Mouse (Mus musculus) midbrain, embryonic 11.5 days (tissue): Measurements from ENCODE around the gene Arpc1b. TPM values are rescaled to one million over a fixed set of nuclear protein-coding genes. Genes with fewer than 3 reads are reported as not detected.

Experiments used
- ATAC-seq: fragments of 200-750 bp; cut with Nextera tagmentation; 2 replicates; pipeline ENCODE4 v1.8.0; 2017; ENCODE audit warnings: moderate TSS enrichment, moderate library complexity; ENCODE audit not compliant: low FRiP score
- DNase-seq: peaks from one replicate; pipeline ENCODE4 v3.0.0; 2015; ENCODE audit warnings: low spot score; ENCODE audit errors: missing footprints
- H3K27ac ChIP-seq: fragments of 300-500 bp; sonication (generic); 2 replicates; pipeline ENCODE4 v1.5.1; 2014; ENCODE audit warnings: low read depth, low read length
- H3K27me3 ChIP-seq: fragments of 300-500 bp; sonication (generic); 2 replicates; pipeline ENCODE4 v1.6.1; 2014; ENCODE audit warnings: mild to moderate bottlenecking, low read length, moderate library complexity, mixed read lengths; ENCODE audit not compliant: control insufficient read depth, insufficient read depth
- H3K36me3 ChIP-seq: fragments of 300-500 bp; sonication (generic); 2 replicates; pipeline ENCODE4 v1.6.1; 2014; ENCODE audit warnings: mild to moderate bottlenecking, low read length, moderate library complexity, mixed read lengths; ENCODE audit not compliant: control insufficient read depth, insufficient read depth
- H3K4me1 ChIP-seq: fragments of 300-500 bp; sonication (generic); 2 replicates; pipeline ENCODE4 v1.6.1; 2014; ENCODE audit warnings: low read length; ENCODE audit not compliant: control insufficient read depth, insufficient read depth
- H3K4me2 ChIP-seq: fragments of 300-500 bp; sonication (generic); 2 replicates; pipeline ENCODE4 v1.6.1; 2014; ENCODE audit warnings: mild to moderate bottlenecking, moderate library complexity
- H3K4me3 ChIP-seq: fragments of 300-500 bp; sonication (generic); 2 replicates; pipeline ENCODE4 v1.5.1; 2014; ENCODE audit warnings: low read depth, low read length
- H3K9ac ChIP-seq: fragments of 300-500 bp; sonication (generic); 2 replicates; pipeline ENCODE4 v1.6.1; 2014; ENCODE audit warnings: low read length
- H3K9me3 ChIP-seq: fragments of 300-500 bp; sonication (generic); 2 replicates; pipeline ENCODE4 v1.6.1; 2016; ENCODE audit warnings: low read length; ENCODE audit not compliant: control insufficient read depth
- WGBS: fragments of 180-500 bp; shearing (Covaris S2); extraction: QIAGEN DNeasy Blood & Tissue Kit; methylation state at CpG from one replicate; pipeline ENCODE4 v1.1.7; 2014; 5-methylcytosine and 5-hydroxymethylcytosine counted together
- polyA plus RNA-seq: library from polyadenylated mRNA; unstranded; fragments of >200 nt; fragmentation: Nextera tagmentation; extraction: Ambion mirVana; gene quantifications from 2 replicates; pipeline ENCODE4 v1.2.1, GENCODE M21; 2014

Gene Arpc1b
- polyA plus RNA-seq, 1 experiment from 2014 or later: 48.3 TPM

DNA sequence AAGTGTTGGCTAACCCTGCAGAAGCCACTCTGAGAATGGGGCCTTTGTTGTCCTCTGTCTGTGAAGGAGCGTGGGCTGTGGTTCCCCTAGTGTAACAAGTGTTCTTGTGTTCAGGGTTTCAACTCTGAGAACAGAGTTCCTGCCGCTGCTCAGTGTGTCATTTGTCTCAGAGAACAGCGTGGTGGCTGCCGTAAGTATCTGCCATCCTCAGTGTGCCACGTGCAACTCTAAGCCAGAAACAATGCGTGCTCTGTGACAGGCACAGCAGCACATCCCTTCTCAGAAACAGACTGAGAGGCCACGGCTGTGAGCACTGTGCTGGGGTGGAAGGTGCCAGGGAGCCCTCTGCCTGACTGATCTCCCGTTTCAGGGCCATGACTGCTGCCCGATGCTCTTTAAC lies 9.7 kb upstream of the Arpc1b start:
- no peak overlapping the region for H3K4me3 ChIP-seq
- no peaks in the 10 kb centered on the region for H3K27me3 ChIP-seq
- DNase-seq: no peak
- H3K9ac ChIP-seq: no peak overlapping the region
- H3K27ac ChIP-seq: no peak overlapping the region
- no peak overlapping the region for H3K4me2 ChIP-seq
- no peaks in the 10 kb centered on the region for H3K9me3 ChIP-seq
- ATAC-seq: no peak
- no peaks in the 10 kb centered on the region for H3K4me1 ChIP-seq
- WGBS: 90% methylated on average over 9 of the region's 9 CpGs
- H3K36me3 ChIP-seq: peaks cover 30% of the 10 kb centered on the region

DNA sequence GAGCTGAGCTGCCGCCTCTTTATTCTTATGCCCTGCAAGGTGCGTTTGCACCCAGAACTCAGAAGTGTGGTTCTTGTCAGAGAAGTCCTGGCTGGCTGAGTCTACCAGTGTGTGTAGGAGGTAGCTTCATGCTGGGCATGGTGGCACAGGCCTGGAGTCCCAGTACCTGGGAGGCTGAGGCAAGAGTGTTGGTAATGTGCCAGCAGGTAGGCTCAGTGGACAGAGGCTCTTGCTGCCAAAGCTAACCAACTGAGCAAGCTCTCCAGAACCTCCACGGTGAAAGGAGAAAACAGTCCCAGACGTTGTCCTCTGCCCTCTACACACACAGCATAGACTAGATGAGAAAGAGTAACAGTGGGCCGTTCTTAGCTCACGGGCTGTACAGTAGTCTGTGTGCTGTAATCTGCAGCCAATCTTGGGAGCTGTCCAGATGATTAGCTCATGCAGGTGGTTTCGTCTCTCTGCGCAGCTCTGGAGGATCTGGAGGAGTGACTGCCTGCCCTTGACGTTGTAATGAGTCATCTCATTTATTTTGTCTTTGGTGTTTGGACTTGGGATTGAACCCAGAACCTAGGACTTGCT lies 8.2 kb upstream of the Arpc1b start:
- ATAC-seq: no peak
- Histone ChIP-seq H3K27ac (no peak overlapping the region), H3K4me1 (no peaks in the 10 kb centered on the region), H3K27me3 (no peaks in the 10 kb centered on the region), H3K36me3 (peaks cover 32% of the 10 kb centered on the region), H3K4me2 (no peak overlapping the region), H3K4me3 (no peak overlapping the region), H3K9me3 (no peaks in the 10 kb centered on the region), H3K9ac (no peak overlapping the region)
- no peak for DNase-seq
- WGBS: 94% methylated on average over 9 of the region's 9 CpGs

DNA sequence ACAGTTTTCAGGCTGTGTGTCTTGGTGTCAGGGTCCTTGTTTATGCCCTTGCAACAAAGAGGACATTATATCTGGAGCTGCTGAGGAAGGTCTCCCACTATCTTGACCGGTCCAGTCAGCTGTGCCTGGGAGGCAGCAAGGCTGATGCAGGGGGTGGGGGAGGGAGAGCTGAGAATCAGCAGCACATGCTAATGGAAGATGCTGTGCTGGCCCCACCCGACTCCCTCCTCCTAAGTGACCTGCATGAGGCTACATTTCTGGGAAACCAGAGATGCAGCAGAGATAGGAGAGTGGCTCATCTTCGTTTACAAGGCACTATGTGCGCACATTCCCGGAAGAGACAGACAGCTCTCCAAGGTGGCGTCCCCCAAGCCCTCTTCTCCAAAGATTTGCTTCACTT lies 3.6 kb upstream of the Arpc1b start:
- H3K4me3 ChIP-seq: no peak overlapping the region
- no peaks in the 10 kb centered on the region for H3K4me1 ChIP-seq
- H3K9ac ChIP-seq: no peak overlapping the region
- no peak overlapping the region for H3K4me2 ChIP-seq
- peaks cover 11% of the 10 kb centered on the region for H3K36me3 ChIP-seq
- H3K9me3 ChIP-seq: no peaks in the 10 kb centered on the region
- WGBS: 94% methylated on average over 6 of the region's 6 CpGs
- H3K27me3 ChIP-seq: peaks cover 12% of the 10 kb centered on the region
- no peak overlapping the region for H3K27ac ChIP-seq
- ATAC-seq: no peak
- no peak for DNase-seq

DNA sequence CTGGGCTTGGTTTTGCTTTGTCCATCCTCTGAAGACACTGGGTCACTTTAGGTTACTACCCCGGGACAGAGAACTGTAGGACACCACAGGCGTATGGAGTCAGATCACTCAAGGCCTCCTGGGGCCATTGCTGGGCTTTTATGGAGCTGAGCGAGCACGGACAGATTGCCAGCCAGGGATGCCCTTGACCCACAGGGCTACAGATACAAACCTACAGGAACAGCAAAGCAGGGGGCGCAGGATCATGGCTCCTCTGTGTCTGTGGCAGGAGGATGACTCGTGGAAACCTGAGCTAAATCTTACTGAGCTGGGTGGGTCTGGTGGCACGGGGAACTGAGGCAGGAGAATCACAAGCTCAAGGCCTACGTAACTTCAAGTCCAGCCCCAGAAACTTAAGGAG lies 1.4 kb upstream of the Arpc1b start:
- H3K4me2 ChIP-seq: no peak overlapping the region
- no peak for DNase-seq
- ATAC-seq: no peak
- H3K36me3 ChIP-seq: peaks cover 11% of the 10 kb centered on the region
- no peaks in the 10 kb centered on the region for H3K4me1 ChIP-seq
- no peak overlapping the region for H3K9ac ChIP-seq
- WGBS: 83% methylated on average over 8 of the region's 8 CpGs
- no peak overlapping the region for H3K4me3 ChIP-seq
- H3K27ac ChIP-seq: no peak overlapping the region
- no peaks in the 10 kb centered on the region for H3K9me3 ChIP-seq
- peaks cover 12% of the 10 kb centered on the region for H3K27me3 ChIP-seq

DNA sequence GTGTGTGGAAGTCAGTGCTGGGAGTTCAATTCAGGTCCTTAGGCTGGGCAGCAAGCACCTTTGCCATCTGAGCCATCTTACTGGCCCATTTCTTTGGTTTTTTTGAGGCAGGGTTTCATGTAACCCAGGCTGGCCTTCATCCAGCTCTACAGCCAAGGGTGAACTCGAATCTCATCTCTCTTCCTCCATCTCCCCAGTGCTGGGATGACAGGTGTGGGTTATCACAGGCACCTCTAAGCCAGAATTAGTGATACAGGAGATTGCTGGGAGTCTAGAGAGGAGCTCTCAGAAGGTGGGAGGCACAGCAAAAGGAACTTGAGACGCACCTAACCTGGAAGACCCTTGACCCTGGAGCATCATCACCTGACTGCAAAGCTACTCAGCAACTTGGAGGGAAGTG lies 599 bp upstream of the Arpc1b start:
- Histone ChIP-seq H3K4me1 (no peaks in the 10 kb centered on the region), H3K36me3 (peaks cover 11% of the 10 kb centered on the region), H3K4me2 (no peak overlapping the region), H3K9me3 (no peaks in the 10 kb centered on the region), H3K4me3 (no peak overlapping the region), H3K27me3 (peaks cover 12% of the 10 kb centered on the region), H3K9ac (no peak overlapping the region), H3K27ac (no peak overlapping the region)
- no peak for DNase-seq
- 54% methylated on average over 2 of the region's 2 CpGs for WGBS
- no peak for ATAC-seq

DNA sequence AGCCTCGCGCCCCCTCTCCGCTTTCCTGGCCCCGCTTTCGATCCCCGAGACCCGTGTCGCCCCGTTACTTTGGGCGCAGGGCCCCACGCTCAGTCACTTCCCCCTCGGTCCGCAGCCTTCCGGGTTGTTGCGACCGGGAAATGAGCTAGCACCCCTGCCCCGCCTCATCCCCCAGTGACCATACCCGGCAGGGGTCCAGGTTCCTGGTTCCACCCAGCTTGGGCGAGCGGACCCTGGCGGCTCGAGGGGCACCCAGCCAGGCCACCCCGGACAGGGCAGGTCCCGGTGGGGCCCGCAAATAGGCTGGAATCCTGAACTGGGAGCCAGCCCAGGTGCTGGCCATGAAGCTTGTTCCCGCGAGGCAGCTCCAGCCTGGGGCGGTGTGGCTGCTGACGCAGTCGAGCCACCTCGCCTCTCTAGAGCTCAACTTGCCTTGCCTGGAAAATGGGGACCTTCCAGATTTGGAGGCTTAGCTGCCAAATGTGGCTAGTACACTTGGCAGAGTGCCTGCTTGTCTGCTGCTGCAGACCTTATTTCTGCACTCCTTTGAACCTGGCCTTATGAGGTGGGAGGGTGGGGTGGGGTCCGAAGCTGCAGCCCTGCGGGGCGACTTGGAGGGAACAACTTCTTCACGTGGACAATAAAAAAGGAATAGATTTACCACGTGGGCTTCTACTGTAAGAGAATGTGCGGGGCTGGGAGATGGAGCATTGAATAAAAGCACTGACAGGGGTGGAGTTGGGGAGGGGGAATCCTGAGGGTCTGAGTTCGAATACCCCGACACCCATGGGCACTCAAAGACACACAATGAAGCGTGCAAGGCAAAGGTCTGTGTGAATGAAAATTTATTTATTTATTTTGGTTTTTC lies 825 bp downstream of the Arpc1b start:
- H3K9me3 ChIP-seq: no peaks in the 10 kb centered on the region
- H3K27ac ChIP-seq: no peak overlapping the region
- 18% methylated on average over 40 of the region's 40 CpGs for WGBS
- H3K4me3 ChIP-seq: peak overlapping the region; percentile 50
- H3K4me2 ChIP-seq: peak overlapping the region; percentile 59
- H3K27me3 ChIP-seq: peaks cover 12% of the 10 kb centered on the region
- no peaks in the 10 kb centered on the region for H3K4me1 ChIP-seq
- 0 out of 2 replicates have a peak, but pooled peaks cover 2% of the 10 kb centered on the region for H3K36me3 ChIP-seq
- DNase-seq: peak; percentile 90
- peak; percentile 22 for ATAC-seq
- H3K9ac ChIP-seq: peak overlapping the region; percentile 56

DNA sequence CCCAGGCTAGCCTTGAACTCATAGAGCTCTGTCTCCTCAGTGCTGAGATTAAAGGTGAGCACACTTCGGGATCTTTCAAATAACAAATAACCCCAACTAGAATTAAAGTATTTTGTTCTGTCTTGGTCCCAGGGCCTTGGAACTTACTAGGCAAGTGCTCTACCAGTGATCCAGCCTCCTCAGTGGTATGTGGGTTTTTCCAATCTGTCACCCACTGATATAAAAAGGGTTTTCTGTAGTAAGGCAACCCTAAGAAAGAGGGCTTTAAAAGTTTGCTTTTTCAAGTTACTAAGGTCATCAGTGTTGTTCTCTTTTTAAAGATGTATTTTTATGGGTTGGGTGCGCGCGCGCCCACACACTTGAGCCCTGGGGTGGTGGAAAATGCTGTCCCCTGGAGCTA lies 1.7 kb downstream of the Arpc1b start:
- Histone ChIP-seq H3K27me3 (peaks cover 12% of the 10 kb centered on the region), H3K4me1 (no peaks in the 10 kb centered on the region), H3K4me2 (no peak overlapping the region), H3K9me3 (no peaks in the 10 kb centered on the region), H3K36me3 (no peaks in the 10 kb centered on the region), H3K27ac (no peak overlapping the region), H3K4me3 (no peak overlapping the region), H3K9ac (no peak overlapping the region)
- WGBS: 91% methylated on average over 5 of the region's 5 CpGs
- DNase-seq: peak; percentile 70
- ATAC-seq: no peak

DNA sequence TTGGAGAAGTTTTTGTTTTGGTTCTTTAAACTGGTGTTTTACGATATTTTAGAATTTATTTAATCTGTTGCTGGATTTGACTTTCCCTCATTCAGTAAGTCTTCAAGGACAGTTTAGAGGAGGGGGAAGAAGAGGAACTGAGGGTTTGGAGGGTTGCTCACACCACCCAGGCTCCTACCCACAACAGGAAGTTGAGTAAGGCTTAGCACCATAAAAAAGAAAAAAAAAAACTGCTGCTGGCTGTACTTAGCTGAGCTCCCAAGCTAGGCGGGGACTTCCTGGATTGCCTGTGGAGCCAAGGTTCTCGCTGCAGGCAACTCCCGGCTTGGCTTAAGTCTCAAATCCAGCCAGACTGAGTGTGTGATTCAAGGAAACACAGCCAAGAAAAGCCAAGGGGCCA lies 2.3 kb downstream of the Arpc1b start:
- no peaks in the 10 kb centered on the region for H3K9me3 ChIP-seq
- H3K9ac ChIP-seq: no peak overlapping the region
- no peaks in the 10 kb centered on the region for H3K4me1 ChIP-seq
- ATAC-seq (no peak), DNase-seq (peak; percentile 80)
- H3K4me2 ChIP-seq: no peak overlapping the region
- no peak overlapping the region for H3K4me3 ChIP-seq
- H3K36me3 ChIP-seq: no peaks in the 10 kb centered on the region
- peaks cover 12% of the 10 kb centered on the region for H3K27me3 ChIP-seq
- 67% methylated on average over 4 of the region's 4 CpGs for WGBS
- no peak overlapping the region for H3K27ac ChIP-seq

DNA sequence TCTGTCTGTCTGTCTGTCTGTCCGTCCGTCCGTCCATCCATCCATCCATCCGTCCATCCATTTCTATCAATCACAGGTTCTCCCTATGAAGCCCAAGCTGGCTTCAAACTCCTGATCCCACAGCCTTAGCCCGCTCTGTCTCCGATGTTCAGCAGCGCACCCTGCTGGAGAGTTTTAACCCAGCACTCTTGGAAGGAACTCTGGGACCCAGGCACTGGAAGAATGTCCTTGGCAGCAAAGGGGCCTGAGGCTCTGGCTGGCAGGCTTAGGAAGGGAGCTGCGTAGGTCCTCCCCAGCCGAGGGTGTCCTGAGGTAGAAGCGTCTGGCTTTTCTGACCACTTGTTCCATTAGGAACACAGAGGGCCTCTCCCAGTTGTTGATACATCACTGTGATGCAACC lies 2.9 kb downstream of the Arpc1b start:
- H3K36me3 ChIP-seq: no peaks in the 10 kb centered on the region
- ATAC-seq (no peak; the same call in 1 of the 2 replicates), DNase-seq (peak; percentile 90)
- H3K4me2 ChIP-seq: no peak overlapping the region
- no peak overlapping the region for H3K4me3 ChIP-seq
- H3K9me3 ChIP-seq: no peaks in the 10 kb centered on the region
- H3K27ac ChIP-seq: no peak overlapping the region
- no peaks in the 10 kb centered on the region for H3K4me1 ChIP-seq
- 40% methylated on average over 10 of the region's 10 CpGs for WGBS
- peaks cover 12% of the 10 kb centered on the region for H3K27me3 ChIP-seq
- no peak overlapping the region for H3K9ac ChIP-seq
